Mouse (Mus musculus) limb, embryonic 14.5 days (tissue): ENCODE results near the gene Zfp653. TPM values are rescaled to one million over a fixed set of nuclear protein-coding genes. Genes with fewer than 3 reads are reported as not detected.

Experiments used
- ATAC-seq: fragments of 200-750 bp; cut with Nextera tagmentation; 2 replicates; pipeline ENCODE4 v1.8.0; 2017; ENCODE audit warnings: low read depth, moderate number of reproducible peaks, moderate TSS enrichment; ENCODE audit not compliant: low FRiP score
- DNase-seq: peaks from one replicate; pipeline ENCODE4 v3.0.0-alpha.2; 2015; ENCODE audit warnings: low spot score
- H3K27ac ChIP-seq: fragments of 300-500 bp; sonication (generic); replicated peaks from 2 replicates; pipeline ENCODE4 v1.5.1; 2014; ENCODE audit warnings: low read depth, mild to moderate bottlenecking, low read length, moderate library complexity, mixed read lengths
- H3K27me3 ChIP-seq: fragments of 300-500 bp; sonication (generic); 2 replicates; pipeline ENCODE4 v1.6.1; 2014; ENCODE audit warnings: low read length, mixed read lengths; ENCODE audit not compliant: control insufficient read depth, insufficient read depth
- H3K36me3 ChIP-seq: fragments of 300-500 bp; sonication (generic); 2 replicates; pipeline ENCODE4 v1.6.1; 2014; ENCODE audit warnings: mild to moderate bottlenecking, low read length, moderate library complexity, mixed read lengths; ENCODE audit not compliant: control insufficient read depth, insufficient read depth
- H3K4me1 ChIP-seq: fragments of 300-500 bp; sonication (generic); 2 replicates; pipeline ENCODE4 v1.6.1; 2014; ENCODE audit warnings: antibody characterized with exemption, low read length, mixed read lengths; ENCODE audit not compliant: control insufficient read depth, insufficient read depth
- H3K4me2 ChIP-seq: fragments of 300-500 bp; sonication (generic); replicated peaks from 2 replicates; pipeline ENCODE4 v1.6.1; 2014; ENCODE audit warnings: low read depth, mild to moderate bottlenecking, low read length, moderate library complexity; ENCODE audit not compliant: severe bottlenecking
- H3K4me3 ChIP-seq: fragments of 300-500 bp; sonication (generic); replicated peaks from 2 replicates; pipeline ENCODE4 v1.5.1; 2014; ENCODE audit warnings: low read length
- H3K9ac ChIP-seq: fragments of 300-500 bp; sonication (generic); 2 replicates; pipeline ENCODE4 v1.6.1; 2014; ENCODE audit warnings: mild to moderate bottlenecking, low read depth, low read length, moderate library complexity; ENCODE audit not compliant: severe bottlenecking
- H3K9me3 ChIP-seq: fragments of 300-500 bp; sonication (generic); 2 replicates; pipeline ENCODE4 v1.6.1; 2016; ENCODE audit warnings: low read length; ENCODE audit not compliant: control insufficient read depth
- POLR2A ChIP-seq: fragments of 200-500 bp; IDR thresholded peaks from 2 replicates; pipeline ENCODE4 v1.8.0; 2012; ENCODE audit warnings: inconsistent platforms, mild to moderate bottlenecking, moderate library complexity, borderline replicate concordance; ENCODE audit not compliant: insufficient read depth, insufficient read length; ENCODE audit errors: extremely low read depth
- WGBS: fragments of 180-500 bp; shearing (Covaris S2); extraction: QIAGEN DNeasy Blood & Tissue Kit; methylation state at CpG from one replicate; pipeline ENCODE4 v1.1.7; 2014; 5-methylcytosine and 5-hydroxymethylcytosine counted together
- polyA plus RNA-seq, 2 experiments: library from polyadenylated mRNA; depleted of rRNA in 1 of 2; stranded (reverse) in 1 of 2; unstranded in 1 of 2; fragments of >200 nt; fragmentation: Nextera tagmentation in 1 of 2; extraction: Ambion mirVana in 1 of 2; gene quantifications; 2 replicates each; pipeline versions ENCODE4 v1.2.1 to v1.2.3; 2012 to 2014

Zfp653 gene
- polyA plus RNA-seq, 2 experiments, result 8.7 to 31.2 TPM

DNA sequence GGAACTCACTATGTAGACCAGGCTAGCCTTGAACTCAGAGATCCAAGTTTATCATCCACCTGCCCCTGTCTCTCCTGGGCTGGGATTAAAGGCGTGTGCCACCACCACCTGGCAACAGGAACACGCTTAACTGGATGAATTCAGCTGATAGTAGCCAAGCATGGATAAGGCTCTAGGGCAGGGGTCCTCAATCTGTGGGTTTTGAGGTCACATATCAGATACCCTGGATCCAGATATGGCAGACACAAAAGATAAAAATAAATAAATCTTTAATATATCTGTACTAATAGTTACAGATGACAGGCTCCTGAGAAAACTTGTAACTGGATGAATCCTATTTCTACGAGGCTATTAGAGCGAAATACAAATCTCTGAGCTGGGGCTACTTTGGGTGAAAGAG lies 44.5 kb upstream of the Zfp653 start:
- no peak for TF ChIP-seq POLR2A
- ATAC-seq (no peak), DNase-seq (no peak)
- no peaks in the 10 kb centered on the region for H3K27me3 ChIP-seq
- H3K36me3 ChIP-seq, result peaks cover 33% of the 10 kb centered on the region
- H3K9me3 ChIP-seq, result no peaks in the 10 kb centered on the region
- peak overlapping the region; percentile 92 for H3K4me3 ChIP-seq
- H3K9ac ChIP-seq, result peak overlapping the region; percentile 90; the same call in 1 of the 2 replicates
- WGBS, result 91% methylated on average over 4 of the region's 4 CpGs
- peaks cover 11% of the 10 kb centered on the region for H3K4me1 ChIP-seq
- H3K27ac ChIP-seq, result no peak overlapping the region
- peak overlapping the region; percentile 65; the same call in 1 of the 2 replicates for H3K4me2 ChIP-seq

DNA sequence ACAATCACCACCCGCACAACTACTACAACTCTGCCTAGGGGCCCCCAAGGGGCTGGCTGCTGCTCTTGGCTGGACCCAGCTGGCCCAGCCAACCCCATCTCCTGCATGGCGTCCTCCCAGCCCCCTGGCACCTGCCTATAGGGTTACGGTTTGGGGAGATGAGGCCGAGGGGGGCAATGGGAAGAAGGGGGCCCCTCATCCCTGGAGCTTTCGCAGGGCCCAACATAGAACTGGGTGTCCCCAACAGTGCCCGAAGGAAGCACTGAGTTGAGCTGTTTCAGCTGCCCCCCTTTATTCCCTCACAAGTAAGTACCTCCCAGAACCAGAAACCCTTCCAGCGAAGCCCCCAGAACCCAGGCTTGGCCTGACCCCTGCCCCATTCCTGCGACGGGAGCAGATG lies 37.0 kb upstream of the Zfp653 start:
- ATAC-seq, result no peak
- no peaks in the 10 kb centered on the region for H3K27me3 ChIP-seq
- H3K27ac ChIP-seq, result no peak overlapping the region
- no peak overlapping the region for H3K4me3 ChIP-seq
- 92% methylated on average over 9 of the region's 9 CpGs for WGBS
- no peak for TF ChIP-seq POLR2A
- H3K4me2 ChIP-seq, result no peak overlapping the region
- H3K9me3 ChIP-seq, result no peaks in the 10 kb centered on the region; the same call in 1 of the 2 replicates
- DNase-seq, result no peak
- peaks cover 39% of the 10 kb centered on the region for H3K36me3 ChIP-seq
- H3K4me1 ChIP-seq, result no peaks in the 10 kb centered on the region
- no peak overlapping the region for H3K9ac ChIP-seq

DNA sequence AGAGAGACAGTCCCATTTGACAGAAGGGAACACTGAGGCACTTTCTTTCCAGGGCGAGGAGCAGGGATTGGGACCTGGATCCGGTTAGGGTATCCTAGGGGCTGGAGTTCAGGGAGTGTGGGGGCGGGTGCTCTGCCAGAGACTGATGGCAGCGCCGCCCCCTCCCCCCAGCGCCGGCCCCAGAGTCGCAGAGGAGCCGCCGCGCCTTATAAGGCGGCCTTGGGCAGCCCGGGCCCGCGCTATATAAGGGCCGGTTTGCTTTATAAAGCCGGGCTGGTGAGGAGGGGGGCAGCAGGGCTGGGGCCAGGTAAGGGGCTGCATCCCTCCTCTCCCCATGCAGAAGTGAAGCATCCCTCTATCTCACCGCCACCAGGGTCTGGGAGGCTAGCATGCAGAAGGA lies 28.7 kb upstream of the Zfp653 start:
- Histone ChIP-seq H3K4me3 (0 out of 2 replicates have a peak overlapping the region, but pooled peaks have one; percentile 4), H3K36me3 (no peaks in the 10 kb centered on the region), H3K27ac (no peak overlapping the region), H3K4me2 (0 out of 2 replicates have a peak overlapping the region, but pooled peaks have one; percentile 15), H3K9ac (peak overlapping the region; percentile 21; the same call in 1 of the 2 replicates), H3K27me3 (peaks cover 34% of the 10 kb centered on the region; the same call in 1 of the 2 replicates), H3K4me1 (no peaks in the 10 kb centered on the region), H3K9me3 (no peaks in the 10 kb centered on the region)
- TF ChIP-seq POLR2A, result no peak
- ATAC-seq (no peak), DNase-seq (no peak)
- WGBS, result 2% methylated on average over 18 of the region's 18 CpGs

DNA sequence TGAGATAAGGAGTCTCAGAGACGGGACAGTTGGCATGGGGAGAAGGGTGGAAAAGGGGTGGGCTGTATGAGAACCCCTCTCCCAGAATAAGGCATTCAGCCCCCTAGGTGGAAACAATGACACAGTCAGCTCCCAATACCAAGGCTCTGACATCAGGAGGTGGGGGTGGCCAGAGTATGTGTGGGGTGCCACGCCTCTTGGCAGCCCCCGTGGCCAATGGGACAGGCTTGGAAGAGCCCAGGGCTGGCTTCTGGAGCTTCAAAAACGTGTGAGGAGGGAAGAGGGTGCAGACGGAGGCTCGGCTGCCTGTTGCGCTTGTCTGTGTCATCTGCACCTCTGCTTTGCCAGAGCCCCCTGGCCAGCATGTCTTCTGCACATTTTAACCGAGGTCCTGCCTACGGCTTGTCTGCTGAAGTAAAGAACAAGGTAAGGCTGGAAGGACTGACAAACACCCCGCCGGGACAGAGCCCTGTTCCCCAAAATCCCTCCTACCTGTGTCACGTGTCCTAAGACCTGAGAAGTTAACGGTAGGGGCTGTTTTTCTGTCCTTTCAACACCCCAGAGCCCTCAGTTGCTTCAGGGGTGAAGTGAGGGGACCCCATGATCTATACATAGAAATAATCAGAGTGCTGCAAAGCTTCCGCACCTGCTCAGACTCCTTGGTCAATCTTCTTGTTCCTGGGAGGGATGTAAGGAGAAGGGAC lies 28.0 kb upstream of the Zfp653 start, which contains the start of gene Cnn1:
Gene Cnn1, plus strand, starts transcription at position 224 of the 704 bp plus-strand sequence.
- 9% methylated on average over 14 of the region's 14 CpGs for WGBS
- no peaks in the 10 kb centered on the region for H3K36me3 ChIP-seq
- H3K4me2 ChIP-seq, result peak within 1 kb of the TSS; percentile 15; the same call in 1 of the 2 replicates
- ATAC-seq (no peak), DNase-seq (no peak)
- peak within 1 kb of the TSS; percentile 21; the same call in 1 of the 2 replicates for H3K9ac ChIP-seq
- peaks cover 34% of the 10 kb centered on the region; the same call in 1 of the 2 replicates for H3K27me3 ChIP-seq
- H3K4me3 ChIP-seq, result peak within 1 kb of the TSS; percentile 8; the same call in 1 of the 2 replicates
- no peaks in the 10 kb centered on the region for H3K4me1 ChIP-seq
- no peak for TF ChIP-seq POLR2A
- H3K9me3 ChIP-seq, result no peaks in the 10 kb centered on the region
- no peak within 1 kb of the TSS for H3K27ac ChIP-seq

DNA sequence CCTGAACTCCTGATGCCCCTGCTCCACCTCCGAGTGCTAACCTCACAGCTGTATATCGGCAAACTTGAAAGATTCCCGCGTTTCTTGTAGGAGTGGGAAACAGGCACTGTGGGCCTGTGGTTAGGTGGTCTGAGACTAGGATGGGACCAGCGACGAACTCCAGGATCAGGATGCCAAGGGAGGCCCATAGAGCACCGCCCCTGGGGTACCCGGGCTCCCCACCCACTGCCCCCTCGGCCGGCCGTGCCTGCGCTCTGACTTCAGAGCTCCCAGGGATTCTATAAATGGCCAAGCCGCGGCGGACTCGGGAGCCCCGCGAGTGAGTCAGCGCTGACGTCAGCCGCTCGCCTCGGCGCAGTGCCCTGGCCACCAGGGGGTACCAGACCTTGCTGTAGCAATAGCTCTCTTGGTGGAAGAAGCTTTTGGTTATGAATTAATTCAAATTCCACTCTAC lies 24.7 kb upstream of the Zfp653 start:
- TF ChIP-seq POLR2A, result no peak
- DNase-seq (peak; percentile 78), ATAC-seq (peak; percentile 62; the same call in 1 of the 2 replicates)
- H3K4me2 ChIP-seq, result peak overlapping the region; percentile 55
- no peaks in the 10 kb centered on the region for H3K4me1 ChIP-seq
- H3K9me3 ChIP-seq, result no peaks in the 10 kb centered on the region
- H3K4me3 ChIP-seq, result peak overlapping the region; percentile 31
- whole genome bisulfite sequencing, result 1% methylated on average over 24 of the region's 24 CpGs
- peaks cover 29% of the 10 kb centered on the region; the same call in 1 of the 2 replicates for H3K27me3 ChIP-seq
- H3K36me3 ChIP-seq, result no peaks in the 10 kb centered on the region
- peak overlapping the region; percentile 58 for H3K9ac ChIP-seq
- no peak overlapping the region for H3K27ac ChIP-seq
